Comparison of ENCODE assay signal across 8 mouse cellular contexts in the genomic region with DNA sequence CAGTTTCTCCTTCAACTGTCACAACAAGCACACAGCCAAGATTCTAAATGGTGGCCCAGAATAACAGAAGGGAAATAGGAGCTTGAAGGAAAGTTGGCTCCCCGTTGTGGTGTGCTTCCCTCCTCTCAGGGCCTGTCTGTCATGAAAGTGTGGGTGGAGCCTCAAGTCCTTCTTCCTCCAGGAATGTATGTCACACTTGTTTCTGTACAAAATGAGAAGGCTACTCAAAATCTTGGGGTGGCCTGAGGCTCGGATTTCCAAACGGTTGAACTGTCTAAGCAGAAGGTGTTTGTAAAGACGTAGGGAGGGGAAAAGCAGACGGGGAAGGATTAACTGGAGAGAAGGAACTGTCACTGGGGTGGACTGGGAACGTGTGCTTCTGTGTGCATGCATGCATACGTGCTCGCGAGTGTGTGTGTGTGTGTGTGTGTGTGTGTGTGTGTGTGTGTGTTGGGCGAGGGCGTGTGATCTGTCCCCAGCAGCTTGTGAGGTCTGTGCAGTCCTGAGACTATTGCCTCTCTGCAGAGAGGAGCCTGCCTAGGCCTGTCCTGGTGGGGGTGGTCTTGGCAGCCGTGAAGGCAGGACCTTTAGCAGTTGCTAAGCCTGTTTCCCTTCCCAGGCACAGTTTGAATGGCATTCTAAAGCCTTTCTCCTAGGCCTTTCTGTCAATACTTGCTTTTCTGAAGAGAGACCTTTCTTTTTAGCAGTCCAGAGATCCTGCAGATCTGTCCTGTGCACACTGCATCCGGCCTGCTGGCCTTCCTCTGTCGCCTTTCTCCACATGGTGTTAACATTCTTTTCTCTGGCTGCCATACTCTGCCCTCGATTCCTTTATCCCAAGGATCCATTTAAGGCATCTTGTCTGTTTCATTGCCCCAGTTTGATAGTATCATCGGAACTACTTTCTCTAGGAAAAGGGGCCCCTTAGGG. TPM values are rescaled to one million over a fixed set of nuclear protein-coding genes. Genes with fewer than 3 reads are reported as not detected.
A peak's percentile ranks its signal among the peaks of the same experiment; 100 is the strongest.
DNase-seq lines count a peak whose midpoint lies in the region; ATAC-seq lines count a peak whose summit lies in the region.

No protein-coding gene starts in this region.

- H3K36me3 ChIP-seq in kidney, embryonic 15.5 days: peaks cover 3% of the 10 kb centered on the region; the same call in 1 of the 2 replicates
- H3K36me3 ChIP-seq in midbrain, embryonic 11.5 days (ENCODE audit: control insufficient read depth, insufficient read depth, low read length): no peaks in the 10 kb centered on the region

- no peak for DNase-seq in kidney, postnatal 10 days
- DNase-seq in brain, embryonic 18.5 days (ENCODE audit: low read depth, low spot score): peak; percentile 76
- DNase-seq in frontal cortex, postnatal 36 days (ENCODE audit: low spot score in 2 of 2): peak; percentile 30 to 40
- DNase-seq in midbrain, embryonic 11.5 days (ENCODE audit: low spot score, missing footprints): peak; percentile 89
- no peak for DNase-seq in layer of hippocampus, adult 8-10 months (ENCODE audit: low spot score in 2 of 2)
- DNase-seq in thymus, adult 18-20 months: no peak

- peak overlapping the region; percentile 65 for H3K27ac ChIP-seq in kidney, embryonic 15.5 days
- peak overlapping the region; percentile 2; the same call in 1 of the 2 replicates for H3K27ac ChIP-seq in midbrain, embryonic 11.5 days (ENCODE audit: low read depth, low read length)

- no peak overlapping the region for H3K9ac ChIP-seq in kidney, embryonic 15.5 days
- no peak overlapping the region for H3K9ac ChIP-seq in midbrain, embryonic 11.5 days (ENCODE audit: low read length)

- H3K4me1 ChIP-seq in kidney, embryonic 15.5 days: peaks cover 62% of the 10 kb centered on the region
- 0 out of 2 replicates have a peak, but pooled peaks cover 3% of the 10 kb centered on the region for H3K4me1 ChIP-seq in midbrain, embryonic 11.5 days (ENCODE audit: control insufficient read depth, insufficient read depth, low read length)

- no peaks in the 10 kb centered on the region for H3K9me3 ChIP-seq in kidney, embryonic 15.5 days (replicated peaks)
- H3K9me3 ChIP-seq in midbrain, embryonic 11.5 days (ENCODE audit: control insufficient read depth, low read length): no peaks in the 10 kb centered on the region

- 40% methylated on average over 15 of the region's 16 CpGs for whole genome bisulfite sequencing in kidney, embryonic 15.5 days
- 39% methylated on average over 15 of the region's 16 CpGs for WGBS in midbrain, embryonic 11.5 days

- ATAC-seq in kidney, embryonic 15.5 days (replicated peaks; ENCODE audit: low FRiP score): no peak
- peak; percentile 65 for ATAC-seq in midbrain, embryonic 11.5 days (ENCODE audit: low FRiP score)
- ATAC-seq in megakaryocyte-erythroid progenitor cell, adult 5-6 weeks (replicated peaks; ENCODE audit: low FRiP score, low TSS enrichment, poor library complexity, severe bottlenecking): no peak

- no peaks in the 10 kb centered on the region for H3K27me3 ChIP-seq in kidney, embryonic 15.5 days
- no peaks in the 10 kb centered on the region for H3K27me3 ChIP-seq in midbrain, embryonic 11.5 days (ENCODE audit: control insufficient read depth, insufficient read depth, low read length)

- H3K4me3 ChIP-seq in kidney, embryonic 15.5 days (replicated peaks): no peak overlapping the region
- H3K4me3 ChIP-seq in midbrain, embryonic 11.5 days (ENCODE audit: low read depth, low read length): no peak overlapping the region

- H3K4me2 ChIP-seq in kidney, embryonic 15.5 days: no peak overlapping the region
- H3K4me2 ChIP-seq in midbrain, embryonic 11.5 days: no peak overlapping the region

RNA-seq across cellular contexts. Expression of gene Itgb5, which starts 53.8 kb away (rescaled TPM):
- polyA plus RNA-seq in kidney, embryonic 15.5 days (2015; fragmentation: Nextera tagmentation; extraction: Ambion mirVana): 44.4 and 46.9 TPM in 2 replicates
- polyA plus RNA-seq in midbrain, embryonic 11.5 days (2014; fragmentation: Nextera tagmentation; extraction: Ambion mirVana): 22.0 and 23.2 TPM in 2 replicates
- total RNA-seq in layer of hippocampus, adult 8-10 months (2022): 100 to 1,000 TPM in 1 of 4 experiments, 10 to 100 TPM in 3; 39.4 to 114 (median 64.9) TPM
- total RNA-seq in megakaryocyte-erythroid progenitor cell, adult 5-6 weeks (2014; fragmentation: Nextera tagmentation): not detected in 2 replicates
- 0.47 and 0.53 TPM in 2 replicates for total RNA-seq in megakaryocyte-erythroid progenitor cell, adult 5-6 weeks (2017)

Comparison
In these comparisons a context has a peak if more than half of its experiments do, and no peak if none do; other contexts are left out.
1. DNase-seq: peak in brain, embryonic 18.5 days (single experiment), frontal cortex, postnatal 36 days (2 of 2) and midbrain, embryonic 11.5 days (single experiment); none in kidney, postnatal 10 days (single experiment), layer of hippocampus, adult 8-10 months (0 of 2) and thymus, adult 18-20 months (0 of 2).
2. RNA of gene Itgb5, which starts 53.8 kb away (total RNA-seq): 39.4 to 114 TPM in layer of hippocampus, adult 8-10 months; 0.47 to 0.53 TPM in megakaryocyte-erythroid progenitor cell, adult 5-6 weeks; every median in the first group is over 10 times any median in the second.